Mouse (Mus musculus) ES-E14 (cell line): ENCODE data around the gene 4933417A18Rik. TPM values are rescaled to one million over a fixed set of nuclear protein-coding genes. Genes with fewer than 3 reads are reported as not detected.
A peak's percentile ranks its signal among the peaks of the same experiment; 100 is the strongest.

Source experiments
- DNase-seq: peaks from one replicate; pipeline ENCODE4 v3.0.0-alpha.2; 2013; ENCODE audit warnings: low read depth, low spot score
- H3K27ac ChIP-seq: 2 replicates; pipeline ENCODE4 v1.5.1; 2012; ENCODE audit warnings: low read depth, mild to moderate bottlenecking, low read length, moderate library complexity, mixed read lengths; ENCODE audit not compliant: poor library complexity, insufficient read depth, severe bottlenecking
- H3K36me3 ChIP-seq: 2 replicates; pipeline ENCODE4 v1.6.1; 2012; ENCODE audit warnings: mild to moderate bottlenecking, low read length, moderate library complexity, mixed read lengths; ENCODE audit not compliant: control insufficient read depth, poor library complexity, insufficient read depth, severe bottlenecking
- H3K4me1 ChIP-seq, 2 experiments: fragments of 150-350 bp in 1 of 2; sonication (generic) in 1 of 2; 2 replicates each; pipeline ENCODE4 v1.6.1; 2012; ENCODE audit warnings: low read length in 2 of 2, mild to moderate bottlenecking in 1 of 2, mixed read lengths in 1 of 2; ENCODE audit not compliant: control insufficient read depth in 2 of 2, insufficient read depth in 2 of 2, poor library complexity in 1 of 2
- H3K4me3 ChIP-seq, 2 experiments: fragments of 150-350 bp in 1 of 2; sonication (generic) in 1 of 2; 2 replicates each; pipeline ENCODE4 v1.5.1; 2012; ENCODE audit warnings: low read length in 2 of 2, low read depth in 1 of 2, mild to moderate bottlenecking in 1 of 2, mixed read lengths in 1 of 2; ENCODE audit not compliant: insufficient read depth in 1 of 2, poor library complexity in 1 of 2, severe bottlenecking in 1 of 2
- H3K9ac ChIP-seq: 2 replicates; pipeline ENCODE4 v1.6.1; 2012; ENCODE audit warnings: low read depth, mild to moderate bottlenecking, low read length, mixed read lengths; ENCODE audit not compliant: poor library complexity, insufficient read depth, severe bottlenecking
- H3K9me3 ChIP-seq: fragments of 150-350 bp; sonication (generic); 2 replicates; pipeline ENCODE4 v1.6.1; 2012; ENCODE audit warnings: low read depth, mild to moderate bottlenecking, low read length; ENCODE audit not compliant: control insufficient read depth, insufficient read depth
- CHD2 ChIP-seq: IDR thresholded peaks from 2 replicates; pipeline ENCODE4 v1.6.1; 2014; ENCODE audit warnings: mild to moderate bottlenecking, low read depth, low read length, inconsistent platforms
- HCFC1 ChIP-seq: IDR thresholded peaks from 2 replicates; pipeline ENCODE4 v1.6.1; 2012; ENCODE audit warnings: low read length, inconsistent platforms, borderline replicate concordance; ENCODE audit not compliant: insufficient read depth
- MAFK ChIP-seq: IDR thresholded peaks from 2 replicates; pipeline ENCODE4 v1.6.1; 2014; ENCODE audit warnings: mild to moderate bottlenecking, low read depth, low read length, inconsistent platforms; ENCODE audit not compliant: insufficient read depth
- ZC3H11A ChIP-seq: IDR thresholded peaks from 2 replicates; pipeline ENCODE4 v1.6.1; 2012; ENCODE audit warnings: low read depth, mild to moderate bottlenecking, inconsistent platforms, low read length, borderline replicate concordance
- ZNF384 ChIP-seq: IDR thresholded peaks from 2 replicates; pipeline ENCODE4 v1.6.1; 2012; ENCODE audit warnings: low read depth, low read length, inconsistent platforms
- in situ Hi-C, 2 experiments: fragments of 600-800 bp; cut with MboI; formaldehyde crosslinking; loops; one replicate each; pipeline ENCODE4 v1.15.1; 2025; ENCODE audit warnings: low sequenced_read_pairs in 2 of 2, inconsistent platforms in 1 of 2; ENCODE audit not compliant: unreplicated experiment in 2 of 2
- total RNA-seq: library from RNA; depleted of rRNA; stranded (reverse); fragments of 300-350 nt; gene quantifications from 2 replicates; pipeline ENCODE4 v1.2.3, GENCODE M21; 2012

The 4933417A18Rik gene
- total RNA-seq, 1 experiment: not detected

- H3K27ac ChIP-seq: no peak overlapping the region
- DNase-seq: no peak
- no peak overlapping the region for H3K4me3 ChIP-seq
- TF ChIP-seq ZNF384 (no peak), MAFK (no peak), HCFC1 (no peak), CHD2 (no peak), ZC3H11A (no peak)
- in situ Hi-C loops: no loop called here
- H3K9ac ChIP-seq: no peak overlapping the region
- H3K4me1 ChIP-seq: peaks cover 0 to 3% of the 10 kb centered on the region in 2 experiments; a peak in 1 of 4 replicates
- H3K36me3 ChIP-seq: peaks cover under 1% of the 10 kb centered on the region; the same call in 1 of the 2 replicates
- no peaks in the 10 kb centered on the region for H3K9me3 ChIP-seq
These were observed 67.5 kb downstream of the 4933417A18Rik start for GRCm38 (mm10) chr13:34991581-34992273.

GRCm38 (mm10) chr13:34993085-34993484 lies 68.9 kb downstream of the 4933417A18Rik start:
- Histone ChIP-seq H3K27ac (no peak overlapping the region), H3K9ac (peak overlapping the region; percentile 78; the same call in 1 of the 2 replicates), H3K9me3 (no peaks in the 10 kb centered on the region), H3K36me3 (no peaks in the 10 kb centered on the region; the same call in 1 of the 2 replicates), H3K4me1 (peaks cover 0 to 3% of the 10 kb centered on the region in 2 experiments; a peak in 1 of 4 replicates), H3K4me3 (peak overlapping the region; percentile 74 to 86; a peak in 3 of 4 replicates)
- TF ChIP-seq ZC3H11A (no peak), MAFK (no peak), CHD2 (no peak), HCFC1 (no peak), ZNF384 (no peak)
- DNase-seq: no peak
- in situ Hi-C loops: no loop called here

- Histone ChIP-seq H3K27ac (no peak overlapping the region), H3K36me3 (no peaks in the 10 kb centered on the region; the same call in 1 of the 2 replicates), H3K9ac (peak overlapping the region; percentile 78), H3K4me1 (peaks cover 0 to 3% of the 10 kb centered on the region in 2 experiments; a peak in 1 of 4 replicates), H3K9me3 (no peaks in the 10 kb centered on the region), H3K4me3 (peak overlapping the region; percentile 74 to 86)
- TF ChIP-seq ZC3H11A (no peak), ZNF384 (no peak), MAFK (no peak), HCFC1 (no peak), CHD2 (no peak)
- in situ Hi-C loops: no loop called here
- no peak for DNase-seq
These were observed 69.4 kb downstream of the 4933417A18Rik start for GRCm38 (mm10) chr13:34993595-34993982.

GRCm38 (mm10) chr13:34993983-34994811 lies 70.0 kb downstream of the 4933417A18Rik start:
- H3K9ac ChIP-seq: peak overlapping the region; percentile 78
- peaks cover 0 to 3% of the 10 kb centered on the region in 2 experiments; a peak in 1 of 4 replicates for H3K4me1 ChIP-seq
- H3K36me3 ChIP-seq: no peaks in the 10 kb centered on the region; the same call in 1 of the 2 replicates
- no peaks in the 10 kb centered on the region for H3K9me3 ChIP-seq
- TF ChIP-seq ZC3H11A: no peak
- no peak for TF ChIP-seq HCFC1
- TF ChIP-seq MAFK: 0 out of 2 replicates have a peak, but pooled peaks have one; percentile 35
- no peak overlapping the region for H3K27ac ChIP-seq
- peak; percentile 91 for DNase-seq
- in situ Hi-C loops: no loop called here
- peak overlapping the region; percentile 74 to 86 for H3K4me3 ChIP-seq
